Mouse (Mus musculus) CH12.LX (cell line): Measurements from ENCODE around the gene Zfp874a. TPM values are rescaled to one million over a fixed set of nuclear protein-coding genes. Genes with fewer than 3 reads are reported as not detected.
A peak's percentile ranks its signal among the peaks of the same experiment; 100 is the strongest.
"Not testable (repeated sequence)": the region's sequence is repeated elsewhere in the genome, so short reads cannot be mapped to it uniquely, and the experiment has no call there.

Experiments
- DNase-seq: peaks from one replicate; pipeline ENCODE4 v3.0.0-alpha.2; 2013; ENCODE audit errors: extremely low read depth
- H3K27ac ChIP-seq: 2 replicates; pipeline ENCODE4 v1.5.1; 2012; ENCODE audit warnings: low read depth, mild to moderate bottlenecking, control low read depth, moderate library complexity; ENCODE audit not compliant: insufficient read depth
- H3K27me3 ChIP-seq: replicated peaks from 2 replicates; pipeline ENCODE3; 2012; ENCODE audit warnings: inconsistent platforms
- H3K36me3 ChIP-seq, 2 experiments: replicated peaks in 1 of 2; 2 replicates each; pipeline versions ENCODE3 to v1.6.1; 2012; ENCODE audit warnings: inconsistent platforms in 1 of 2, low read length in 1 of 2, mild to moderate bottlenecking in 1 of 2, mixed read lengths in 1 of 2, moderate library complexity in 1 of 2; ENCODE audit not compliant: control insufficient read depth in 1 of 2, insufficient read depth in 1 of 2
- H3K4me1 ChIP-seq, 2 experiments: 2 replicates each; pipeline ENCODE4 v1.6.1; 2012; ENCODE audit warnings: inconsistent platforms in 1 of 2, moderate library complexity in 1 of 2; ENCODE audit not compliant: insufficient read depth in 2 of 2, control insufficient read depth in 1 of 2
- H3K4me2 ChIP-seq: 2 replicates; pipeline ENCODE4 v1.6.1; 2012; ENCODE audit warnings: low read depth, mild to moderate bottlenecking, control low read depth; ENCODE audit not compliant: poor library complexity, insufficient read depth, severe bottlenecking
- H3K4me3 ChIP-seq, 3 experiments: fragments of 150-350 bp in 1 of 3; sonication (generic) in 1 of 3; replicated peaks in 1 of 3; 2 replicates each; pipeline versions ENCODE3 to v1.5.1; 2011 to 2012; ENCODE audit warnings: low read depth in 2 of 3, low read length in 2 of 3, mild to moderate bottlenecking in 2 of 3, moderate library complexity in 2 of 3, control low read depth in 1 of 3, improper control_type of control experiment in 1 of 3, inconsistent platforms in 1 of 3, mixed read lengths in 1 of 3; ENCODE audit not compliant: poor library complexity in 1 of 3
- H3K79me2 ChIP-seq: replicated peaks from 2 replicates; pipeline ENCODE4 v1.6.1; 2012; ENCODE audit warnings: mild to moderate bottlenecking, moderate library complexity; ENCODE audit not compliant: control insufficient read depth, poor library complexity, insufficient read depth, severe bottlenecking; ENCODE audit errors: extremely low read depth
- H3K9ac ChIP-seq: 2 replicates; pipeline ENCODE4 v1.6.1; 2012; ENCODE audit warnings: low read depth, mild to moderate bottlenecking, control low read depth, moderate library complexity; ENCODE audit not compliant: insufficient read depth
- H3K9me3 ChIP-seq: replicated peaks from 2 replicates; pipeline ENCODE3; 2012; ENCODE audit warnings: low read length, inconsistent platforms, mixed read lengths
- BHLHE40 ChIP-seq: IDR thresholded peaks from 2 replicates; pipeline ENCODE4 v1.6.1; 2011; ENCODE audit warnings: mild to moderate bottlenecking, low read depth, low read length, improper control_type of control experiment
- CHD1 ChIP-seq: IDR thresholded peaks from 2 replicates; pipeline ENCODE4 v1.6.1; 2012; ENCODE audit warnings: low read depth, low read length, improper control_type of control experiment, inconsistent platforms
- CHD2 ChIP-seq: IDR thresholded peaks from 2 replicates; pipeline ENCODE4 v1.6.1; 2011; ENCODE audit warnings: low read length, improper control_type of control experiment
- ELF1 ChIP-seq: IDR thresholded peaks from 2 replicates; pipeline ENCODE4 v1.6.1; 2014; ENCODE audit warnings: low read depth, mild to moderate bottlenecking, inconsistent platforms, low read length, improper control_type of control experiment
- ETS1 ChIP-seq: conservative IDR thresholded peaks from 2 replicates; pipeline ENCODE4 v1.6.1; 2012; ENCODE audit warnings: low read depth, mild to moderate bottlenecking, inconsistent platforms, low read length, improper control_type of control experiment, moderate library complexity
- HCFC1 ChIP-seq: IDR thresholded peaks from 2 replicates; pipeline ENCODE4 v1.6.1; 2012; ENCODE audit warnings: low read depth, mild to moderate bottlenecking, inconsistent platforms, low read length, improper control_type of control experiment
- IRF4 ChIP-seq: IDR thresholded peaks from 2 replicates; pipeline ENCODE4 v1.6.1; 2014; ENCODE audit warnings: low read depth, mild to moderate bottlenecking, inconsistent platforms, low read length, improper control_type of control experiment
- KAT2A ChIP-seq: IDR thresholded peaks from 2 replicates; pipeline ENCODE4 v1.6.1; 2012; ENCODE audit warnings: low read length, improper control_type of control experiment, inconsistent platforms; ENCODE audit not compliant: insufficient replicate concordance
- MAFK ChIP-seq: IDR thresholded peaks from 2 replicates; pipeline ENCODE4 v1.6.1; 2011; ENCODE audit warnings: low read length, improper control_type of control experiment; ENCODE audit not compliant: insufficient replicate concordance
- MAX ChIP-seq: IDR thresholded peaks from 2 replicates; pipeline ENCODE4 v1.6.1; 2011; ENCODE audit warnings: low read length, improper control_type of control experiment
- MAZ ChIP-seq: IDR thresholded peaks from 2 replicates; pipeline ENCODE4 v1.6.1; 2012; ENCODE audit warnings: low read depth, mild to moderate bottlenecking, inconsistent platforms, low read length, improper control_type of control experiment, moderate library complexity
- MEF2A ChIP-seq: IDR thresholded peaks from 2 replicates; pipeline ENCODE4 v1.6.1; 2014; ENCODE audit warnings: low read depth, mild to moderate bottlenecking, inconsistent platforms, low read length, improper control_type of control experiment, borderline replicate concordance
- NRF1 ChIP-seq: IDR thresholded peaks from 2 replicates; pipeline ENCODE4 v1.6.1; 2014; ENCODE audit warnings: low read depth, mild to moderate bottlenecking, inconsistent platforms, low read length, improper control_type of control experiment, moderate library complexity
- PAX5 ChIP-seq: IDR thresholded peaks from 2 replicates; pipeline ENCODE4 v1.6.1; 2012; ENCODE audit warnings: low read length, inconsistent platforms, mixed read lengths
- POLR2A ChIP-seq: IDR thresholded peaks from 2 replicates; pipeline ENCODE4 v1.6.1; 2011; ENCODE audit warnings: low read depth, mild to moderate bottlenecking, improper control_type of control experiment, low read length
- POLR2AphosphoS2 ChIP-seq: IDR thresholded peaks from 2 replicates; pipeline ENCODE4 v1.6.1; 2011; ENCODE audit warnings: low read depth, low read length, improper control_type of control experiment
- RAD21 ChIP-seq: IDR thresholded peaks from 2 replicates; pipeline ENCODE4 v1.6.1; 2011; ENCODE audit warnings: low read depth, mild to moderate bottlenecking, low read length, improper control_type of control experiment, moderate library complexity
- SIN3A ChIP-seq: IDR thresholded peaks from 2 replicates; pipeline ENCODE4 v1.6.1; 2012; ENCODE audit warnings: low read length, improper control_type of control experiment, inconsistent platforms
- SMC3 ChIP-seq: IDR thresholded peaks from 2 replicates; pipeline ENCODE4 v1.6.1; 2011; ENCODE audit warnings: low read depth, low read length, improper control_type of control experiment
- TCF12 ChIP-seq: IDR thresholded peaks from 2 replicates; pipeline ENCODE4 v1.6.1; 2014; ENCODE audit warnings: low read depth, mild to moderate bottlenecking, inconsistent platforms, low read length, improper control_type of control experiment
- UBTF ChIP-seq: IDR thresholded peaks from 2 replicates; pipeline ENCODE4 v1.6.1; 2012; ENCODE audit warnings: low read depth, mild to moderate bottlenecking, inconsistent platforms, low read length, improper control_type of control experiment, moderate library complexity
- ZC3H11A ChIP-seq: IDR thresholded peaks from 2 replicates; pipeline ENCODE4 v1.6.1; 2012; ENCODE audit warnings: low read depth, mild to moderate bottlenecking, inconsistent platforms, low read length, improper control_type of control experiment
- ZKSCAN1 ChIP-seq: IDR thresholded peaks from 2 replicates; pipeline ENCODE4 v1.6.1; 2012; ENCODE audit warnings: low read depth, inconsistent platforms, low read length, improper control_type of control experiment, borderline replicate concordance
- ZNF384 ChIP-seq: IDR thresholded peaks from 2 replicates; pipeline ENCODE4 v1.6.1; 2012; ENCODE audit warnings: low read depth, low read length, improper control_type of control experiment, inconsistent platforms
- dilution Hi-C: fragments of 300-500 bp; cut with MboI; formaldehyde crosslinking; loops from 2 replicates; pipeline ENCODE4 v1.14.3; 2020; ENCODE audit warnings: low sequenced_read_pairs; ENCODE audit not compliant: extremely low pct_unique_long_range_greater_than_20kb, extremely low pct_ligation_motif_present
- in situ Hi-C: fragments of 300-500 bp; cut with MboI; formaldehyde crosslinking; loops from 3 replicates; pipeline ENCODE4 v1.14.3; 2019; ENCODE audit warnings: low sequenced_read_pairs, low pct_ligation_motif_present, low pct_unique_long_range_greater_than_20kb, mixed read lengths
- polyA plus RNA-seq: library from polyadenylated mRNA; unstranded; fragments of >175 nt; gene quantifications from 2 replicates; pipeline ENCODE4 v1.2.1, GENCODE M21; 2012; ENCODE audit warnings: low read depth; ENCODE audit not compliant: insufficient read length
- total RNA-seq, 2 experiments: library from RNA; depleted of rRNA; stranded (reverse); fragments of 300-350 nt in 1 of 2; fragments of >200 nt in 1 of 2; gene quantifications; 2 replicates each; pipeline ENCODE4 v1.2.3; 2012 to 2014

Gene Zfp874a
- total and polyA plus RNA-seq, 3 experiments = 6.5 to 16.8 (median 7.6) TPM

DNA sequence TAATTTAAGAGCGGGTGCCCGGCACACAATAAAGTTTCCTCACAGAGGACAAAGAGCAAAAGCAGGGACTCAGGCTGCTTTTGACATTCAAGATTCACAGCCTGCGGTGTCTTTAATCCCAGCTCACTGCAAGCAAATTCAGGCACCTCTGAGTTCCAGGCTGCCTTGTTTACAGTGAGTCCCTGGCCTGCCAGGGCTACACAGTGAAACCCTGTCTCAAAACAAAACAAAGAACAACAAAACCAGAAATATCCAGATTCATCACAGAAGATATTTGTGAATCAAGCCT, 541 bp upstream of the Zfp874a start:
- TF ChIP-seq PAX5 (no peak), ELF1 (no peak), TCF12 (no peak), SMC3 (no peak), KAT2A (no peak), SIN3A (no peak), ETS1 (no peak), MEF2A (no peak), ZC3H11A (no peak)
- dilution Hi-C loops = no loop called here

DNA sequence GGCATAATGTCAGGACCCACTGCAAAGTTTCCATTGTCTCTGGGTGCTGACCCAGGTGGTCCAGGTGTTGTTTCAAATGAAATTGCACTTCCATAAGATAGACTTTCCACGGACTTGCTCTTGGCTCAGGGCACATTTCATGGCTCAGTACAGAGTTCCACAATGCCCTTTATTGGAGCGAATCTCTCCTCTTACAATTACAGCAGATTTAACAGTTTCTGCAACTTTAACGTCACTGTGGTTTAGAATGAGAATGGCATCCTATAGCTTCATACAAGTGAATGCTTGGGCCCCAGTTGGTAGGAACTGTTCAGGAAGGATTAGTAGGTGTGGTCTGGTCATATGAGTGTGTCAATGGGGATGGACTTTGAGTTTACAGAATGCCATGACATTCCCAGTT, 14.3 kb downstream of the Zfp874a start:
- H3K27me3 ChIP-seq, H3K4me1 ChIP-seq, DNase-seq, dilution Hi-C loops, in situ Hi-C loops, H3K27ac ChIP-seq, H3K4me2 ChIP-seq, H3K79me2 ChIP-seq, H3K9ac ChIP-seq, H3K9me3 ChIP-seq, H3K4me3 ChIP-seq: not testable (repeated sequence)
- peaks cover 4 to 23% of the 10 kb centered on the region in 2 experiments for H3K36me3 ChIP-seq

More for the DNA sequence above, 541 bp upstream of the Zfp874a start:
- H3K9ac ChIP-seq = peak overlapping the region; percentile 56
- H3K9me3 ChIP-seq = no peaks in the 10 kb centered on the region
- H3K4me2 ChIP-seq = peak overlapping the region; percentile 85
- in situ Hi-C loops = no loop called here
- DNase-seq = no peak
- peaks cover 2 to 13% of the 10 kb centered on the region in 2 experiments for H3K36me3 ChIP-seq
- H3K27ac ChIP-seq = no peak overlapping the region
- no peaks in the 10 kb centered on the region; the same call in 1 of the 2 replicates for H3K79me2 ChIP-seq
- H3K4me3 ChIP-seq = peak overlapping the region in 2 of 3 experiments; percentile 64 to 85
- H3K4me1 ChIP-seq = peaks cover 2 to 17% of the 10 kb centered on the region in 2 experiments; a peak in 2 of 4 replicates
- H3K27me3 ChIP-seq = no peaks in the 10 kb centered on the region

DNA sequence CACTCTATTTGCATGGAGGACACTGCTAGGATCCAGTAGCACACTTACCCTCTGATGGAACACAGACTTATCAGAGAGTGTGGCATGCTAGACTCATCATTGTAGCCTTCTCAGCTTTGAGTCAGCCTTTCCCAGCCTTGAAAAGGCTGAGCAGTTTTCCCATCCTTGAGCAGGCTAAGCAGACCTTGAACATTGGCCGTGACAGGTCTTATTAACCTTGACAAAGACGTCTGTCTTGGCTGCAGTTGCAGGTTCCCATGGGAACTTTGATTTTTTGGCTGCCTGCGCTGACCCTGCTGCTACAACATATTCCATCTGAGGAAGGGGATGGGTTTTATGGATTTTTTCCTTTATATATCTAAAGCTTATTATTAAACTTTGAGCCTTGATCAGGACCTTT, 23.3 kb downstream of the Zfp874a start:
- Histone ChIP-seq H3K4me2 (no peak overlapping the region), H3K4me1 (no peaks in the 10 kb centered on the region), H3K27me3 (no peaks in the 10 kb centered on the region), H3K79me2 (no peaks in the 10 kb centered on the region), H3K9me3 (no peaks in the 10 kb centered on the region), H3K36me3 (no peaks in the 10 kb centered on the region), H3K9ac (no peak overlapping the region), H3K27ac (no peak overlapping the region), H3K4me3 (no peak overlapping the region)
- dilution Hi-C loops (no loop called here), in situ Hi-C loops (no loop called here)
- no peak for DNase-seq
- TF ChIP-seq SMC3 (no peak), PAX5 (no peak), BHLHE40 (no peak), HCFC1 (no peak), UBTF (no peak), NRF1 (no peak), CHD1 (no peak), POLR2AphosphoS2 (no peak), MAZ (no peak), CHD2 (no peak), MAX (no peak), RAD21 (no peak), IRF4 (no peak), ZNF384 (no peak), MAFK (no peak), MEF2A (no peak), POLR2A (no peak), ZKSCAN1 (no peak)
